Mouse (Mus musculus) ES-E14 (cell line): ENCODE results near the gene Olfr1110.

Experiments
- HCFC1 ChIP-seq: IDR thresholded peaks from 2 replicates; pipeline ENCODE4 v1.6.1; 2012; ENCODE audit warnings: low read length, inconsistent platforms, borderline replicate concordance; ENCODE audit not compliant: insufficient read depth
- ZC3H11A ChIP-seq: IDR thresholded peaks from 2 replicates; pipeline ENCODE4 v1.6.1; 2012; ENCODE audit warnings: low read depth, mild to moderate bottlenecking, inconsistent platforms, low read length, borderline replicate concordance

GRCm38 (mm10) chr2:87140200-87140599 lies at the start of gene Olfr1110:
- TF ChIP-seq ZC3H11A: no peak
- no peak for TF ChIP-seq HCFC1
